Mouse (Mus musculus) brain, adult 2 months (tissue): Measurements from ENCODE around the gene Gm614.

Experiments used
- DNase-seq: peaks from one replicate; pipeline ENCODE4 v3.0.0; 2011; ENCODE audit warnings: low read depth, low spot score

Gene Gm614

GRCm38 (mm10) chrX:101260441-101261325 lies 3.1 kb downstream of the Gm614 start:
- no peak for DNase-seq

DNA sequence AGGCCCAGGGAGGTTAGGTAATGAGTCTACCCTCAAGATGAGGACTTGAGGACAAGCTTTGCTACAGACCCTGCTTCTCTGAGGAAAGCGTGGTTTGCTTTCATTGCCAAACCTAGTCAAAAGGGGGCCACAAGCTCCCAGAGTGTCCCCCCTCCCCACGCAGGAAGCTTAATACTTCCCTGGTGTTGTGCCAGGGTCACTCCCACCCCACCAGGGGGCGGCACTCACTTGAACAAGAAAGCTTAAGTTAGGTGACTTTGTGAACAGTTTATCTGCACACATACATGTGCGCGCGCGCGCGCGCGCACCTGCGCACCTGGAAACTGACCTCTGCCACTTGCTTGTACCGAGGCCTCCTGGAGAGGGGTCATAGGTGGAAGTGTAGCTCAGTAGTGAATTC lies 7.2 kb downstream of the Gm614 start:
- no peak for DNase-seq

DNA sequence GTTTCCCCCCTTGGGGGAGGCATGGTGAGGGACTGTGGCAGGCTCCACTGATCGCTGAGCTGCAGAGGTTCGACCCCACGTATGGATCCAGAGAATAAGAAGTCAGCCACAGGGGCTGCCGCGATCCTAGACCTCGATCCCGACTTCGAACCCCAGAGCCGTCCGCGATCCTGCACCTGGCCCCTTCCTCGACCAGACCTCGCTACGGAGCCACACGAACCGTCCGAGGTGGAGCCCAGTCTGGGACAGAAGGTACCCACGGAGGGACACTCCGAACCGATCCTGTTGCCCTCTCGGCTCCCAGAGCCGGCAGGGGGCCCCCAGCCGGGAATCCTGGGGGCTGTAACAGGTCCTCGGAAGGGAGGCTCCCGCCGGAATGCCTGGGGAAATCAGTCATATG lies 9.1 kb downstream of the Gm614 start:
- DNase-seq, result no peak

- DNase-seq, result peak; percentile 97
Measured at GRCm38 (mm10) chrX:101253952-101254729, 9.7 kb downstream of the Gm614 start, which contains the start of gene Foxo4. TSS of gene Foxo4 (plus strand) at chrX:101254528.

DNA sequence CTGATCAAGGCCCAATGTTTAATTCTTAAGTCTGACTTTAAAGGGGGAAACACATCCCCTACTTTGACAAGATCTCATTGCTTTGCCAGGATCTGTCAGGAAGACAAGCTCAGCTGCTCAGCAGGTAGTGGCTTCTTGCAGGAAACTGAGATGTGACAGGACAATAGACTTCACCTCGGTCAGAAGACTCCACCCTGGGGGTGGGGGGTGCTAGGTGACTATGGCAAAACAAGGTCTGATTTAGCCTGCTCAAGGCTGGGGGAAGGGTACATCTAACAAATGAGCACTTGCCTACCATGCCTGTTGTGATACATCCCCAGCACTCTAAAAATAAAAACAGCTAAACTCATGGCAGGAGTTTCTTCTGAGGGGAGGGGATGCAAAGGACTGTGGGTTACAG lies 18.8 kb downstream of the Gm614 start:
- DNase-seq, result no peak

DNA sequence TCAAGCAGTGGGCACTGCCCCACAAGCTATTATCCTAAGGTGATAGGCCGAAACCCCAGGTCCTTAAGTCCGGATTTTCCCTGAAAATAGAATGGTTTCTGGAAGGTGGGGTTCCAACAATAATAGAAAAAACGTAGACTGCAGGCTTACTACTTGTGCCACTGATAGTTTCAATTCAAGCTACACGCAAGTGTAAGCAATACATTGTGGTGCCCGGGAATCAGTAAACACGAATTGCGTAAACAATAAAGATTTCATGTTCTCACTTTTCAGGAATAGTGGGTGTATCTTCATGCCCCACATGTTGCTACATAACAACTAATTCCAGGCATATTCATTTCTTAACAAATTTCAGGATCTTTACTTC lies 41.0 kb downstream of the Gm614 start:
- no peak for DNase-seq

- DNase-seq, result peak; percentile 98
Measured at GRCm38 (mm10) chrX:101221834-101222795, 41.7 kb downstream of the Gm614 start, which contains the start of gene Snx12. TSS of gene Snx12 (minus strand) at chrX:101222563.
